Mouse (Mus musculus): Measurements from ENCODE around the gene Serinc2.
"Not testable (repeated sequence)": the region's sequence is repeated elsewhere in the genome, so short reads cannot be mapped to it uniquely, and the experiment has no call there.

The Serinc2 gene

DNA sequence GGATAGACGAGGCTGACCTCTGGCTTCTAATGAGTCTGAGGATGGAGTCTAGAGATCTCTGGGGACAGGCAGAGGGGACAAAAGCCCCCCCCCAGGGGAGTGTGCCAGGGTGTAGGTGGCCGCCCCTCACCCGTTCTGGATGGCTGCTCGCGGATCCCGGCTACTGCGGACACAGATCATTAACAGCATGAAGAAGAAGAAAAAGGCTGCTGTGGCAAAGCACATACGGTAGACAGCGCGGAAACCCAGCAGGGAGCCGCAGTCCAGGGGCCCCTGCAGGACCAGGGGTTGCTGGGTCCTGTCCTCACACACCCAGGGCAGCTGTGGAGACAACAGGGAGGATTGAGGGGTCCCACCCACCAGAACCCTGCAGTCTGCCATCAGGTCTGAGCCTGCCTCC, 14.9 kb downstream of the Serinc2 start:
- DNase-seq (ENCODE audit: low spot score in 2 of 2) = no peak

DNA sequence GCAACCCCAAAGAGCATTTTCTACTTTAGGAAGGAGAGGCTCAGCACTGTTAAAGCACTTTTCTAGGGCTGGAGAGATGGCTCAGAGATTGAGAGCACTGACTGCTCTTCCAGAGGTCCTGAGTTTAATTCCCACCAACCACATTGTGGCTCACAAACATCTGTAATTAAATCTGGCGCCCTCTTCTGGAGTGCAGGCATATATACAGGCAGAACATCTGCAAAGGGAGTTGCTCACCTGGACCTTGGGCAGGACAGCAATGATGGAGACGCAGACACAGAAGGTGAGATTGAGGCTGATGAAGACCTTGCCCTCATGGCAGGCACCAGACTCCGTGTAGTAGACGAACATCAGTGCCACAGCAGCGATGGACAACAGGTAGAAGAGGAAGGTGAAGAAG, 18.6 kb downstream of the Serinc2 start:
- DNase-seq (ENCODE audit: low spot score in 2 of 2) = no peak

DNA sequence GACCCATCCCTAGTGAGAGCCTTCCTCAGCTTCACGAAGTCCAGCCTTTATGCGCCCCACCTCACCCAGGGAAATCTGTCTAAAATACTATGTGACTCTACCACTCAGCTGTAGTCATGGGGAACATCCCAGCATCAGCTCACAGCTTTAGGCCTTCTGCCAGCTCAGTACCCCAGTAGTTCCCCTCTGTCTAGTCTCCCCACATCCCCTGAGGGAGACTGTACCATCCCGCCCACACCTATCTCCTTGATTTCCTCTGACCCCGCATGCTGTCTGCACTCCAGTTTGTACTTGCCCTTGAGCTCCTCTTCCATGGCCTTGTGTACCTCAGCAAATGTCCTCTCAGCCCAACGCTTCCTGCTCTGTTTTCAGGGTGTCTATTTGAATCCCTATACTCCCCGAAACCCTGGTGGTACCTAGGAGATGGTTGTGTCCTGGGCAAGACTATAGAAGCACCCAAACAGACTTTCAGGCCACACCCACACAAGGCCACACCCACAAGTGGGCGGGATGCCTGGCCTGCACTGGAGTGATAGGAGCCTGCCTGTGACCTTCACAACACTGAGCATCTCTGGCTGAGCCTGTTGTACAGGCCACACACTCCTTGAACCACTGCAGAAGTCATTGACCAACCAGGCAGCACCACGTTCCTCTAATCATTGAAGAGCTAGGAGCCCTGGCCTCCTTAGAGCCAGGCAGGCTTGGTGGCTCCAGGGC, 26.4 kb downstream of the Serinc2 start:
- no peak for DNase-seq (ENCODE audit: low spot score in 2 of 2)

DNA sequence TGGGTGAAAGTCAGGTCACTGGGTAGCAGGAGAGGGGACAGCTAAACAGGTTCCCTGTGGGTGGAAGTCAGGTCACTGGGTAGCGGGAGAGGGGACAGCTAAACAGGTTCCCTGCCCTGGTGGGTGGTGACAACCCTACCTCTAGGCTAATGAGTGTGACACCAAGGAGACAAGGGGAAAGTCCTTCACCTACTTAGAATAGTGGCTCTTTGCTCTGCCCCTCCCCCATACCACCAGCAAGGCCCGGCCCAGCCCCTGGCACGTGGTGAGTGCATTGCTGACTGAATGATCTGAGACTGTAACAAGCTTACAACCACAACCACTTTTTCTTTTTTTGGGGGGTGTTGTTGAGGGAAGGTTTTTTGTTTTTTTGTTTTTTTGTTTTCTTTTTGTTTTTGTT, 27.2 kb downstream of the Serinc2 start:
- DNase-seq (ENCODE audit: low spot score in 2 of 2) = no peak

GRCm38 (mm10) chr4:130251172-130251705, 27.8 kb downstream of the Serinc2 start:
- no peak for DNase-seq (ENCODE audit: low spot score in 2 of 2)

- no peak for DNase-seq (ENCODE audit: low spot score in 2 of 2)
Measured at GRCm38 (mm10) chr4:130248636-130249035, 30.4 kb downstream of the Serinc2 start.

DNA sequence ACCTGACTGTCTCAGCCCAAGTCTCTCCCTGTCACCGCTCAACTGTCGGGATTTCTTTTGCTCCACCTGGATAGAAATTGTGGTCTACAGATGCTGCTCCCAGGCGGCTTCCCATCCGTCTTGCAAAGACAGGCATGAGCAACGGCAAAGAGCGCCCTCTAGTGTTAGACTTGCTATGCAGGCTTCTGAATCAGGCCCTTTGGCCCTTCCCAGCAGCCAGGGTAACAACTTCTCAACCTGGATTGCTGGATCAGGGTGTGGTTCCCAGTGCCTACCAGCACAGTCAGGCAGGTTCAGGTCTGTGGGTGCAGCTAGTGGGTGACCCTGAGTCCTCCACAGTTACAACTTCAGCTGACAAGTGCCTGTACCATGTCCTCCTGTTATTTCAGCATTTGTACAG, 32.9 kb downstream of the Serinc2 start:
- peak; percentile 16 to 44 for DNase-seq (ENCODE audit: low spot score in 2 of 2)

GRCm38 (mm10) chr4:130244749-130245148, 34.3 kb downstream of the Serinc2 start:
- DNase-seq (ENCODE audit: low spot score in 2 of 2) = no peak

- not testable (repeated sequence) for DNase-seq (ENCODE audit: low spot score in 2 of 2)
Measured at GRCm38 (mm10) chr4:130243621-130244020, 35.4 kb downstream of the Serinc2 start.

GRCm38 (mm10) chr4:130242956-130243355, 36.0 kb downstream of the Serinc2 start:
- no peak for DNase-seq (ENCODE audit: low spot score in 2 of 2)

DNA sequence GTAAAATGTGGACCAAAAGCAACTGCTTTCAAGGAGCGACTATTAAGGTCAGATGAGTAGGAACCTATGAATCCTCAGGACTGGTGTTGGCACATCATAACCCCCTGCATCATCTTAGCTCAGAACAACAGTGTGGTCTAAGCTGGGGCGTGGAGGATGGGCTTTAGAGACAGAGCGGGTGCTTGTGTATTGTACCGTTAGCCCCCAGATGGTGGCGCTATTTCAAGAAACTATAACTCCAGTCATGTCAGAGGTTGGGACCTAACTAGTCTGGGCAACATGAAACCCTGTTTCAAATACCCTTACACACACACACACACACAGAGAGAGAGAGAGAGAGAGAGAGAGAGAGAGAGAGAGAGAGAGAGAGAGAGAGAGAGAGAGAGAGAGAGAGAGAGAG, 38.3 kb downstream of the Serinc2 start:
- no peak for DNase-seq (ENCODE audit: low spot score in 2 of 2)

- no peak for DNase-seq (ENCODE audit: low spot score in 2 of 2)
Measured at GRCm38 (mm10) chr4:130237607-130238006, 41.4 kb downstream of the Serinc2 start.

DNA sequence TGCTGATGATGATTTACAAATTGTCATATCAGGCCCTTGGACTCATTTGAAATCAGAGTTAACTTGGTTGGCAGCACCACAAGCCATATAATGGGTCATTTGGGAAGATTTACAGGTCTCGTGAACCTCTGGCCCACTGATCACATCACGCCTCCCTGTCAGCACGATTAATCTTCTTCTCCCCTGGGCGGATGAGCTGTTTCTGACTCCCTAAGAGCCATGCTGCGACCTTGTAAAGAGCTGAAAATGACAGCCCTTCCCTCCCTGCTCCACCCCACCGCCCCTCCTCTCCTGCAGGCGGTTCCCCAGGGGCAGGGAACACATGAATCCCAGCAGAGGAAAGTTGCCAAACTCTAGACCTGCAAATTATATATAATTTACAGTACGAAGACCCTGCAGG, 42.6 kb downstream of the Serinc2 start:
- no peak for DNase-seq (ENCODE audit: low spot score in 2 of 2)

DNA sequence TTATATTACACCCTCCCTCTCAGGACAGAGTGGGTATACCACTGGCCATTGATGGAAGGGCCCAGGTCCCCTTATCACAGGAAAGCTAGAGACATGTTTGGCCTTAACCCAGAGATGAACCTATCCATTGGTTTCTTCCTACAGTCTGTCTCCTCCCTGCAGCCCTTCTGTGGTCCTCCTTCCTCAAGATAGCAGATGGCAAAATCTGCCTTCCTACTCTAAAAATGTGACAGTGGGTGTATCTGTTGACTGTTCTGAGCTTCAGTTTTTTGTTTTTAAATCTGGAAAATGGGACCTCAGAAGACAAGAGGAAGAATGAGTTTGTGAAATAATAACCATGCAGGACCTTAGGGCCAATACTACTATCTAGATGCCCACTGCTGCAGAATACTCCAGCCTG, 54.9 kb downstream of the Serinc2 start:
- DNase-seq (ENCODE audit: low spot score in 2 of 2) = no peak

- DNase-seq (ENCODE audit: low spot score in 2 of 2) = no peak
Measured at GRCm38 (mm10) chr4:130222179-130222578, 56.8 kb downstream of the Serinc2 start, which contains the start of gene Gm853. TSS of gene Gm853 (minus strand) at chr4:130222401.

GRCm38 (mm10) chr4:130220176-130220575, 58.8 kb downstream of the Serinc2 start:
- no peak for DNase-seq (ENCODE audit: low spot score in 2 of 2)

DNA sequence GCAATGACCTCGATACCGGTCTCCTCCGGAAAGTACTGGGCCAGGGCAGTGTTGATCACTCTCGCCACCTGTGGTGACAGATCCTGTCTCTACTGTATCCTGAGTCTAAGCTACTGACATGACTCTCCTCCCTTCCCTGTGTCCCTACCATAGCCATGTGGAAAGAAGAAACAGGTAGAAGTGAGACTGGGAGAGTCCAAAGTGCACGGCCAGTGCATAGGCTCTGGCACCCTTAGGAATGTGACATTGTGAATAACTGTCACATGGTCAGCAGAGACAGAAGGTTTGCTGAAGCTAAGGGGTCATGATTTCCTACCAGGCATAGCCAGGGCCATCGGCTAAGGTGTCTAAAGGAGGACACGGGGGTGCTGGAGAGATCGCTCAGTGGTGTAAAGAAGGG, 63.6 kb downstream of the Serinc2 start:
- no peak for DNase-seq (ENCODE audit: low spot score in 2 of 2)

DNA sequence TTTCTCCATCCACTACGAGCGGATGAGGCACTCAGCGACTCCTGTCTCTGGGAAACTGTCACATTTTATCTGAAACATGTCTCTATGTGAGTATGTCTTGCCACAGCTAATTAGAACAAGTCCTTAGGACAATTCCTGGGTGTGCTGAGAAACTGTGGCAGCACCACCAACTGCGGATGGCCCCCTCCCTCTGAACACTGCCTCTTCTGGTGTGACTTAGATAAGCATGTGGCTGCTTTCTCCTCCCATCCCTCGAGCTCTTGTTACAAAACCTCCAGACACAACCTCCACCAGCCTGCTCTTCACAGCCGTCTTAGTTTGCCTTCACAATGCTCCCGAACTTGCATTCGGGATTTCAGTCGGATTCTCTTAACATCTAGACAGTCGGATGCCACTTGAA, 65.1 kb downstream of the Serinc2 start:
- DNase-seq (ENCODE audit: low spot score in 2 of 2) = no peak

DNA sequence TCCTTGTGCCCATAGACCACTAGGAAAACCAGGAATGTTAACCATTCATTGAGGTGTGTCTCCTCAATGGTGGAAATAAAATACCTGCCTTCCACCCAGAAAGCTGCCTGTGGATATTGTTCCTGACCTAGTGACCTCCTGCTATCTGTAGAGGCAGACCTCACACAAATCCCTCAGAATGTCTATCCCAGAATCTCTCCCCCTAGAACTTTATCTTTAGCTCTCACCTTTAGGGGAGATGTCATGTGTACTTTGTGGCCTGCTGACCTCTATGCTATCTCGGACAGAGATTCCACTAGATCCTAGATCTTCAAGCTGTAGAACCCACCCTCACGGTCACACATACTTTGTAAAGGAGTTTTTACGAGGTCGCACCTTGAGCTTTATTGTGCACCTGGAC, 65.8 kb downstream of the Serinc2 start:
- no peak for DNase-seq (ENCODE audit: low spot score in 2 of 2)

- DNase-seq (ENCODE audit: low spot score in 2 of 2) = no peak
Measured at GRCm38 (mm10) chr4:130212421-130212820, 66.6 kb downstream of the Serinc2 start.

- no peak for DNase-seq (ENCODE audit: low spot score in 2 of 2)
Measured at GRCm38 (mm10) chr4:130211870-130212269, 67.1 kb downstream of the Serinc2 start.

Measured in heart, adult 9 months (tissue).